Mouse (Mus musculus): Measurements from ENCODE around the gene Alkbh5. TPM values are rescaled to one million over a fixed set of nuclear protein-coding genes. Genes with fewer than 3 reads are reported as not detected.

The Alkbh5 gene
- polyA plus RNA-seq, 1 experiment from 2014 or later, result 25.9 TPM

DNA sequence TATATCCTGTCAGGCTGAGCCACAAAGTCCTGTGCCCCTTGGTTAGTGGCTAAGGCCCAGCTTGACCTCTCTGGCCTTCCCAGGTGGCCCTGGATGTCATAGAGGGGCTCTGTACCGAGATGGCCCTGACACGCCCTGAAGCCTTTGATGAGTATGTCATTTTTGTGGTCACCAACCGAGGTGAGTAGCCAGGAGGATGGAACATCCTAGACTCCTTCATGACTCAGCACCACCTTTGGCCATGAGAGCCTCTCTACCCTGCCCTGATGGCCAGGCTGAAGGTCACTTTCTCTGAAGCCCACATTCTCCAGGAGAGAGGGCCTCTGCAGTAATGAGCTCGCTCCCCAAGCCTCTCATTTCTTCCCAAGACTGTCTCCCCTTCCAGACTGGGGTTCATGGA, 17.9 kb upstream of the Alkbh5 start:
- Histone ChIP-seq H3K27ac (ENCODE audit: low read length) (no peak overlapping the region), H3K9me3 (ENCODE audit: control insufficient read depth, low read length) (no peaks in the 10 kb centered on the region), H3K27me3 (replicated peaks; ENCODE audit: control insufficient read depth, insufficient read depth, low read length) (no peaks in the 10 kb centered on the region), H3K4me3 (ENCODE audit: low read length) (no peak overlapping the region), H3K4me2 (ENCODE audit: low read depth, low read length) (no peak overlapping the region), H3K36me3 (ENCODE audit: control insufficient read depth, insufficient read depth, low read length) (no peaks in the 10 kb centered on the region), H3K9ac (ENCODE audit: low read depth, low read length) (no peak overlapping the region), H3K4me1 (ENCODE audit: control insufficient read depth, insufficient read depth, low read length) (no peaks in the 10 kb centered on the region)
- 69% methylated on average over 4 of the region's 4 CpGs for WGBS
- no peak for ATAC-seq

DNA sequence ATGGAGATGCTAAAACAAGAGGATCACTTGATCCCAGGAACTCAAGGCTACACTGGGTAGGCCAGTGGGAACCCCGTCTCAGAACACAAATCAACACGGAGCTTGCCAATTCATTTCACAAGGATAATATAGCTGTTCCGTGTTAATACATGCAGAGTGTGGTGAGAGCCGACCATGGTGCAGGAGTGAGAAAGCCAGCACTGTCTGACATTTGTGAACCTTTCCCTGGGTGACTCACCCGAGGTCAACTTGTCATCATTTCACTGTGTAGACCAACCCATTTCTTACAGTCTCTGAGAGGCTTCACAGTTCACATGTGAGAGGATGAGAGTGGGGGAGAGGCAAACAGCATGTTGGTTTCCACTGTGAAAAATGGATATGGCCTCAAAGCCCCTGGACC, 14.2 kb upstream of the Alkbh5 start:
- 81% methylated on average over 5 of the region's 5 CpGs for WGBS
- no peak for ATAC-seq

DNA sequence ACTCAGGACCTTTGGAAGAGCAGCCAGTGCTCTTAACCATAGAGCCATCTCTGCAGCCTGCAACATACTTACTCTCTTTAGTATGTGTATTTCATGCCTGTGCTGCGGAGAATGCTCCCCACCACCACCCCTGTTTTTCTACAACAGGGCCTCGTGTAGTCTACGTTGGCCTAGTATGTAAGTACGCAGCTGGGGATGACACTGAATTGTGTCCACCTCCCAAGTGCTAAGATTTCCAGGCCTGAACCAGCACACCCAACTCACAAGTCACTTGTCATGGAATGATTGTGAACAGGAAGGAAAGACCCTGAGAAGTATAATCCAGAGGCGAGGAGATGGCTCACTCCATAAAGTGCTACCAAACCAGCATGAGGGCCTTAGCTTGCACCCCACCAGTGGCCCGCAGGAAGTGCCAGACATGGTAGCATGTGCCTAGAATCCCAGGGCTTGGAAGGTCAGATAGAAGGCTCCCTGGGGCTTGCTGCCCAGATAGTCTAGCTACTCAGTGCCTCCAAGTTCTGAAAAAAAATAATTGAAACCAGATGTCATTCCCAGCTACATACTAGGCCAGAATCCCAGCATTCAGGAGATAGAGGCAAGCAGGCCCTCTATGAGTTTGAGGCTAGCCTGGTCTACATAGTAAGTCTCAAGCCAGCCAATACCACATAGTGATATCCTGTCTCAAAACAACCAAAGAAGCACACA, 13.4 kb upstream of the Alkbh5 start:
- Histone ChIP-seq H3K4me2 (ENCODE audit: low read depth, low read length) (no peak overlapping the region), H3K4me1 (ENCODE audit: control insufficient read depth, insufficient read depth, low read length) (no peaks in the 10 kb centered on the region), H3K27ac (ENCODE audit: low read length) (no peak overlapping the region), H3K36me3 (ENCODE audit: control insufficient read depth, insufficient read depth, low read length) (no peaks in the 10 kb centered on the region), H3K9me3 (ENCODE audit: control insufficient read depth, low read length) (no peaks in the 10 kb centered on the region), H3K27me3 (replicated peaks; ENCODE audit: control insufficient read depth, insufficient read depth, low read length) (no peaks in the 10 kb centered on the region), H3K9ac (ENCODE audit: low read depth, low read length) (no peak overlapping the region), H3K4me3 (ENCODE audit: low read length) (no peak overlapping the region)
- ATAC-seq, result no peak
- WGBS, result 89% methylated on average over 6 of the region's 6 CpGs

More for the DNA sequence above, 14.2 kb upstream of the Alkbh5 start:
- no peaks in the 10 kb centered on the region for H3K9me3 ChIP-seq (ENCODE audit: control insufficient read depth, low read length)
- no peak overlapping the region for H3K4me2 ChIP-seq (ENCODE audit: low read depth, low read length)
- no peak overlapping the region for H3K9ac ChIP-seq (ENCODE audit: low read depth, low read length)
- no peak overlapping the region for H3K4me3 ChIP-seq (ENCODE audit: low read length)
- H3K27ac ChIP-seq (ENCODE audit: low read length), result no peak overlapping the region
- no peaks in the 10 kb centered on the region for H3K27me3 ChIP-seq (replicated peaks; ENCODE audit: control insufficient read depth, insufficient read depth, low read length)
- H3K36me3 ChIP-seq (ENCODE audit: control insufficient read depth, insufficient read depth, low read length), result no peaks in the 10 kb centered on the region
- H3K4me1 ChIP-seq (ENCODE audit: control insufficient read depth, insufficient read depth, low read length), result no peaks in the 10 kb centered on the region

DNA sequence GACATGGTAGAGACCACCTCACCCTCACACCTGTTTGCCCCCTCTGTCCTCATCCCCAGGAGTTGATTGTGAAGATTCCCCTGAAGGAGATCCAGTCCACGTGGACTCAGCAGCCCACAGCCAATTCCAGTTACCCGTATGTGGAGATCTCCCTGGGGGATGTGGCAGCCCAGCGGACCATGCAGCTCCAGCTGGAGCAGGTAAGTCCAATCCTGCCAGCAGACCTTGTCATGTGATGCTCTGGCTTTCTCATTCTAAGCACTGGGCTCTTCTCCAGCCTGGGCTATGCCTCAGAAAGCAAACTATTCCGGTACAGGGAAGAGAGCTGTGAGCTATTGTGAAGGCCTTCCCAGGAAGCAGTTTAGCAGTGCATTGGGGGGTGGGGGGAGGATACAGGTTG, 9.7 kb upstream of the Alkbh5 start:
- Histone ChIP-seq H3K9ac (ENCODE audit: low read depth, low read length) (no peak overlapping the region), H3K4me3 (ENCODE audit: low read length) (no peak overlapping the region), H3K9me3 (ENCODE audit: control insufficient read depth, low read length) (no peaks in the 10 kb centered on the region), H3K4me1 (ENCODE audit: control insufficient read depth, insufficient read depth, low read length) (no peaks in the 10 kb centered on the region), H3K36me3 (ENCODE audit: control insufficient read depth, insufficient read depth, low read length) (no peaks in the 10 kb centered on the region), H3K27ac (ENCODE audit: low read length) (no peak overlapping the region), H3K4me2 (ENCODE audit: low read depth, low read length) (no peak overlapping the region), H3K27me3 (replicated peaks; ENCODE audit: control insufficient read depth, insufficient read depth, low read length) (no peaks in the 10 kb centered on the region)
- WGBS, result 79% methylated on average over 4 of the region's 4 CpGs
- no peak for ATAC-seq

DNA sequence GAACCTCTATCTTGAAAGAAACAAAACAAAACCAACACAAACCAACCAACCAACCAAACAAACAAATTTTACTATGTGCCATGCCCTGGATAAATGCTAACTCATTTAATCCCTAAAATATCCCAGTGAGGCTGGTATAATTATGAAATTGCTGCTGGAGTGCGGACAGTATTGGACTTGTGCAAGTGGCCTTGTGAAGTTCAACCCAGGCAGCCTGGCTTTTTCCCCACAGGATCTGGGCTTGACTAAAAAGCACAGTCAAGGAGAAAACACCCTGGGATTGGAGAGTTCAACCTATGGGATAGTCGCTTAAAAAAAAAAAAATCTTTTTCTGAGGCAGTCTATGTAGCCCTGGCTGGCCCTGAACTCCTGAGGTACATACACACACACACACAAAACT, 505 bp upstream of the Alkbh5 start:
- no peak overlapping the region for H3K27ac ChIP-seq (ENCODE audit: low read length)
- no peak for ATAC-seq
- no peaks in the 10 kb centered on the region for H3K9me3 ChIP-seq (ENCODE audit: control insufficient read depth, low read length)
- WGBS, result 90% methylated on average over 2 of the region's 2 CpGs
- H3K27me3 ChIP-seq (replicated peaks; ENCODE audit: control insufficient read depth, insufficient read depth, low read length), result no peaks in the 10 kb centered on the region
- H3K4me3 ChIP-seq (ENCODE audit: low read length), result no peak overlapping the region; the same call in 1 of the 2 replicates
- no peaks in the 10 kb centered on the region for H3K36me3 ChIP-seq (ENCODE audit: control insufficient read depth, insufficient read depth, low read length)
- H3K4me2 ChIP-seq (ENCODE audit: low read depth, low read length), result peak overlapping the region; percentile 88; the same call in 1 of the 2 replicates
- H3K9ac ChIP-seq (ENCODE audit: low read depth, low read length), result peak overlapping the region; percentile 98
- peaks cover 12% of the 10 kb centered on the region for H3K4me1 ChIP-seq (ENCODE audit: control insufficient read depth, insufficient read depth, low read length)

DNA sequence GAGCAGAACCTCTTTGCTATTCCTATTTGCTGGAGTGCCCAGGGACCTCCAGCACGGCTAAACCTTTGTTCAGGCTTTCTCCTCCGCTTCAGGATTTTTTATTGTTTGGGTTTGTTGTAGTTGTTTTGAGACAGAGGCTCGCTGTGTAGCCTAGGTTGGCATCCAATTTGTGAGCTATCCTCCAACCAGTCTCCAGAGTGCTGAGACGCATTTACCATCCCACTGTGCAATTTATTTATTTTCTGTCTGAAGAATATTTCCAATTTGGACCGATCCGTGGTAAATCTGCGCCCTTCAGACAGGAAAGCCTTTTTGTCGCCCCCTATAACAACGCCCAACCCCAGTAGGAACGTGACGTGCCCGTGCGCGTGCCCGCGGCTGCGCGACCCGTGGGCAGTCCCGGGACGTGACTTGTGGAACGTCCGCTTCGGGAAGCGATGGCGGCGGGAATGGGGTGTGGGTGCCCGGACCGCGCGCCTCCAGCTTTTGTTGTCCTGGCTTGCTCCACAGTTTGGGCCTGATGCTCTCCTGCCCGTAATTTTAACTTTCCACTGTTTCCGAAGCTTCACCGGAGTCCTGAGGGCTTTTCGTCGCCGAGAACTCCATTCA, 782 bp downstream of the Alkbh5 start:
- Histone ChIP-seq H3K4me1 (ENCODE audit: control insufficient read depth, insufficient read depth, low read length) (peaks cover 20% of the 10 kb centered on the region), H3K9ac (ENCODE audit: low read depth, low read length) (peak overlapping the region; percentile 98), H3K36me3 (ENCODE audit: control insufficient read depth, insufficient read depth, low read length) (peaks cover 1% of the 10 kb centered on the region; the same call in 1 of the 2 replicates), H3K4me3 (ENCODE audit: low read length) (peak overlapping the region; percentile 98), H3K4me2 (ENCODE audit: low read depth, low read length) (peak overlapping the region; percentile 88), H3K27me3 (replicated peaks; ENCODE audit: control insufficient read depth, insufficient read depth, low read length) (no peaks in the 10 kb centered on the region), H3K9me3 (ENCODE audit: control insufficient read depth, low read length) (no peaks in the 10 kb centered on the region), H3K27ac (ENCODE audit: low read length) (peak overlapping the region; percentile 99)
- peak; percentile 83 for ATAC-seq
- WGBS, result under 1% methylated on average over 37 of the region's 37 CpGs

DNA sequence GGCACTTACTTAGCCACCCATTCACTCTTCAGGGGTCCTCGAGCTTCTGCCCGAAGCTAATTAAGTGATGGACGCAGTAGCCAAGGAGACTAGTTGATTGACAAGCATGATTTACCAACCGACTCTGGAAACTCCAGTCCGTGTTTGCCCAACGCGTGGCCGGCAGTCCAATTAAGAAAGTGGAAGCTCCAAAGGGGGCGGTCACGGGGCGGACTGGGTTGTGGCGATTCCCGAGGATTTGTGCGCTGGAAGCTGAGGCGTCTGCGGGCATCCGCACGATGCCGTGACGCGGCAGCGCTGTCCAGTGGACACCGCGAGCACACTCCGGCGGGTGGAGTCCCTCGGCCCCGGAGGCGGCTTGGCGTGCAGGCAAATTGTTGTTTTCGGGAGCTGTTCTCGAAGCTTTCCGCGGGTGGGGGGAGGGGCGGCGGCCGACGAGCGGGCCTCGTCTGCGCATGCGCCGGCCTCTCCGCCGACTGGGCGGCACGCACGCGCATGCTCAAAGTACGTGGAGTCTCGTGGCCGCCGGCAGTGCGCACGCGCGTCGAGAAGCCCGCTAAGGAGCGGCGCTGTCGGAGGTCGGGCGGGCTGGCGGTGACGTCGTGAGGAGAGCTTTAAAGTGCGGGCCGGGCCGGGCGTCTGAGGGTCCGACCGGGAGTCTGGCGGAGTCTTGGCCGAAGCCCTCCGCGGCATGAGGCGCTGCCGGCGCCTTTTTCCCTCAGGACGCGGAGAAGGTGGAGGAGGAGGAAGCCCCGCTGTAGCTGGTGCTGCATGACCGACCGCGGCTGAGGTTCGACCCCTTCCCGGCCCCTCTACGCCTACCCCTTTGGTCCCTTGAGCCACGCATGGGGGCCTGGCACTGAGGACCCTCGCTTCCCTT, 1.5 kb downstream of the Alkbh5 start:
- H3K4me2 ChIP-seq (ENCODE audit: low read depth, low read length), result peak overlapping the region; percentile 93
- peaks cover 27% of the 10 kb centered on the region for H3K4me1 ChIP-seq (ENCODE audit: control insufficient read depth, insufficient read depth, low read length)
- under 1% methylated on average over 90 of the region's 91 CpGs for WGBS
- H3K4me3 ChIP-seq (ENCODE audit: low read length), result peak overlapping the region; percentile 98
- peaks cover 4% of the 10 kb centered on the region; the same call in 1 of the 2 replicates for H3K36me3 ChIP-seq (ENCODE audit: control insufficient read depth, insufficient read depth, low read length)
- H3K27ac ChIP-seq (ENCODE audit: low read length), result peak overlapping the region; percentile 99
- ATAC-seq, result peak; percentile 91
- peak overlapping the region; percentile 98 for H3K9ac ChIP-seq (ENCODE audit: low read depth, low read length)
- no peaks in the 10 kb centered on the region for H3K9me3 ChIP-seq (ENCODE audit: control insufficient read depth, low read length)
- H3K27me3 ChIP-seq (replicated peaks; ENCODE audit: control insufficient read depth, insufficient read depth, low read length), result no peaks in the 10 kb centered on the region

DNA sequence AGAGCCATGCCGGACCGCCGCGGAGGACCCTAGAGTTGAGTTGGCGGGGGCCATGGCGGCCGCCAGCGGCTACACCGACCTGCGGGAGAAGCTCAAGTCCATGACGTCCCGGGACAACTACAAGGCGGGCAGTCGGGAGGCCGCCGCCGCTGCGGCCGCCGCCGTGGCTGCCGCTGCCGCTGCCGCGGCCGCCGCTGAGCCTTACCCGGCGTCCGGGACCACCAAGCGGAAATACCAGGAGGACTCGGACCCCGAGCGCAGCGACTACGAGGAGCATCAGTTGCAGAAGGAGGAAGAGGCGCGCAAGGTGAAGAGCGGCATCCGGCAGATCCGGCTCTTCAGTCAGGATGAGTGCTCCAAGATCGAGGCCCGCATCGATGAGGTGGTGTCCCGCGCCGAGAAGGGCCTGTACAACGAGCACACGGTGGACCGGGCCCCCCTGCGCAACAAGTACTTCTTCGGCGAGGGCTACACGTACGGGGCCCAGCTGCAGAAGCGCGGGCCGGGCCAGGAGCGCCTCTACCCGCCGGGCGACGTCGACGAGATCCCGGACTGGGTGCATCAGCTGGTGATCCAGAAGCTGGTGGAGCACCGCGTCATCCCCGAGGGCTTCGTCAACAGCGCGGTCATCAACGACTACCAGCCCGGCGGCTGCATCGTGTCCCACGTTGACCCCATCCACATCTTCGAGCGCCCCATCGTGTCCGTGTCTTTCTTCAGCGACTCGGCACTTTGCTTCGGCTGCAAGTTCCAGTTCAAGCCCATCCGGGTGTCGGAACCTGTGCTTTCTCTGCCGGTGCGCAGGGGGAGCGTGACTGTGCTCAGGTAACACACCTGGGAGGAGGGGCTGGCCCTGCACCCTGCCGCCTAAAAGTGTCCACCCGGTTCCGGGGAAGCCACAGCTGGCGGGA, 2.4 kb downstream of the Alkbh5 start:
- H3K27me3 ChIP-seq (replicated peaks; ENCODE audit: control insufficient read depth, insufficient read depth, low read length), result no peaks in the 10 kb centered on the region

More for the DNA sequence above, 2.4 kb downstream of the Alkbh5 start:
- Histone ChIP-seq H3K4me1 (ENCODE audit: control insufficient read depth, insufficient read depth, low read length) (peaks cover 28% of the 10 kb centered on the region), H3K27ac (ENCODE audit: low read length) (peak overlapping the region; percentile 99), H3K9ac (ENCODE audit: low read depth, low read length) (peak overlapping the region; percentile 98), H3K4me2 (ENCODE audit: low read depth, low read length) (peak overlapping the region; percentile 93), H3K36me3 (ENCODE audit: control insufficient read depth, insufficient read depth, low read length) (peaks cover 4% of the 10 kb centered on the region; the same call in 1 of the 2 replicates), H3K9me3 (ENCODE audit: control insufficient read depth, low read length) (no peaks in the 10 kb centered on the region), H3K4me3 (ENCODE audit: low read length) (peak overlapping the region; percentile 98)
- WGBS, result under 1% methylated on average over 93 of the region's 93 CpGs
- peak; percentile 27 for ATAC-seq

All from intestine, embryonic 16.5 days (tissue).